Mouse (Mus musculus): ENCODE measurements at regions not wholly inside any gene's neighbourhood (a gene's known extent, or its start where the extent isn't known, plus 50 kb on each side); places are given as distances from the start of the nearest gene placed in this dataset.

DNA sequence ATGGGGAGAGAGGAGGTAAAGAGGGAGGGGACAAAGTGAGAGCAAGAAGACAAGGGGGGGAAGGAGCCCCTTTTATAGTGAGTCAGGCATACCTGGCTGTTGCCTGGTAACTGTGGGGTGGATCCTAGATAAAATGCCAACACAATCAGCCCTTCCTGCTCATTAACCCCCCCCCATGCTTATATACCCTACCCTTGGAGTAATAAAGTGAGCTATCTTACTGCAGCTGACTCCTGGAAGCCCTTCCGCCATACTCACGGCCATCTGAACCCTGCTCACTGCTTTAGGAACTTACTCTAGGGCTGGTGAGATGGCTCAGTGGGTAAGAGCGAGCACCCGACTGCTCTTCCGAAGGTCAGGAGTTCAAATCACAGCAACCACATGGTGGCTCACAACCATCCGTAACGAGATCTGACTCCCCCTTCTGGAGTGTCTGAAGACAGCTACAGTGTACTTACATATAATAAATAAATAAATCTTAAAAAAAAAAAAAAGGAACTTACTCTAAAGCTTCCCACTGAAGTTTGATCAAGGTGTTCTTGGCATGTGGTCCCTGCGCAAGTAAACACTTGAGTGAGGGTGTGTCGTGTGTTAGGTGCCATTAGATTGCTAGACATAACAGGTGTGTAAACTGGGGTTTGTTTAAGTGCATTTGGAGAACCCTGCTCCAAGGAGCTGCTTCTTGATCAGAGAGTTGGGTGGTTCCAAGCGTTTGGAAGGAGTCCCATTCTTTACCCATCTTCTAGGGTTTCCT lies 74.9 kb downstream of the Ets2 start:
- ATAC-seq (replicated peaks; ENCODE audit: low FRiP score), result no peak

DNA sequence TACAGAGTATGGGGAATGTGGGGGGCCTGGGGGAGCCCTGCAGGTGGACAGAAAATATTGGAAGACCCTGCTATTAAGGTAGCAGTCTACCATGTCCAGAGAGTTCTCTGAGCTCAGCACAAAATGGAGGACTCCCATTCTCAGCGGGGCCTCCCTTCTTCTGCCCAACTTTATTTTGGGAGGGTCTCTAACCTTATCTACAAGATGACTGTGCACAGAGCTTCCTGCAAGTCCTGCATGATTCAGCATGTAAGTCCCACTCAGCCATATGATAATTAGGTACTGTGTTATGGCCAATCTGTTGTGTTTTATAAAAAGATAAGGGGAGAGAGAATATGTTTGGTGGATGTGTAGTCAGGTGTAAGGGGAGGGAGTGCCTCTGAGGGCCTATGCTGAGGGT lies 74.1 kb downstream of the Ets2 start:
- H3K36me3 ChIP-seq, result no peaks in the 10 kb centered on the region
- no peak overlapping the region for H3K4me3 ChIP-seq (replicated peaks)
- 0 out of 2 replicates have a peak, but pooled peaks cover 2% of the 10 kb centered on the region for H3K4me1 ChIP-seq
- H3K9me3 ChIP-seq (replicated peaks), result no peaks in the 10 kb centered on the region
- no peaks in the 10 kb centered on the region for H3K27me3 ChIP-seq
- no peak overlapping the region for H3K4me2 ChIP-seq
- no peak for ATAC-seq (replicated peaks; ENCODE audit: low FRiP score)
- no peak overlapping the region for H3K9ac ChIP-seq
- 91% methylated on average over 1 of the region's 1 CpGs for WGBS
- no peak overlapping the region for H3K27ac ChIP-seq

More for the DNA sequence above, 74.9 kb downstream of the Ets2 start:
- H3K27ac ChIP-seq, result no peak overlapping the region
- H3K9ac ChIP-seq, result no peak overlapping the region
- no peak overlapping the region for H3K4me3 ChIP-seq (replicated peaks)
- no peaks in the 10 kb centered on the region for H3K9me3 ChIP-seq (replicated peaks)
- no peaks in the 10 kb centered on the region for H3K36me3 ChIP-seq
- 90% methylated on average over 10 of the region's 10 CpGs for WGBS
- H3K4me2 ChIP-seq, result no peak overlapping the region
- no peaks in the 10 kb centered on the region for H3K27me3 ChIP-seq
- H3K4me1 ChIP-seq, result no peaks in the 10 kb centered on the region

DNA sequence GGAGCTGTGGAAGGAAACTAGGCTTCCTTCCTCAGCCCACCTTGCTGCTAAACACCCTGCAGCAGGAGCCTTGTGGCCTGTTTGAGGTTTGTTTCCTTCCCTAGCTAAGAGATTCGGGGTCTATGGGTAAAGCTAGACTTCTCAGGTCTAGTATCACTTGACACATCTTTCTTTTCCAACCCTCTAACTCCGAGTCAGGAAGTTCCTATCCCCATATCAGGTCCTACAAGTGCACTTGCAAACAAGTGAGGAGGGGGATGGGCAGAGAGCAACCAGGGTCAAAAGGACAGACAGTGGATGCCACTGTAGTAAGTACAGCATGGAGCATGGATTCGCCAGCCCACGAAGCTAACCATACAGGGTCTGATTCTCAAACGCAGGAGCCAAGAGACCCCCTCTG lies 73.5 kb downstream of the Ets2 start:
- WGBS, result 88% methylated on average over 5 of the region's 5 CpGs
- H3K27me3 ChIP-seq, result no peaks in the 10 kb centered on the region
- no peak for ATAC-seq (replicated peaks; ENCODE audit: low FRiP score)

DNA sequence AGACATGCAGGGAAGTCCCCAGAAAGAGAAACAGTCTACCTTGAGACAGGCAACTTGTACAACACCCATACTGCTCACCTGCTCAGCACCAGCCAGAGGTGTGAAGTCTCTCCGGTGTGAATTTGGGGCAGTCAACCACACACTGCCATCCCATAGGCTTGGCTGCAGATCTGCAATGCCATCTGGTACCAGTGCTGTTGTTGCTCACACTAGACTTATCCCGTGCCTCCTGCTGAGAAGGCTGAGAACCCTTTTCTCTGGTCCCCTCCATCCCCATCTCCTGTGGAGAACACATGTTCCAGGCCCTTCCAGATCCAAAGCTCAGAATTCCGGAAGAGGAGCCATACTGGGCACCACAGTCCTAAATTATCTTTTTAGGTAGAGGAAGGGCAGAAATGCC lies 71.3 kb downstream of the Ets2 start:
- Histone ChIP-seq H3K27me3 (no peaks in the 10 kb centered on the region), H3K9me3 (replicated peaks) (no peaks in the 10 kb centered on the region), H3K27ac (no peak overlapping the region), H3K36me3 (no peaks in the 10 kb centered on the region), H3K9ac (no peak overlapping the region), H3K4me3 (replicated peaks) (no peak overlapping the region), H3K4me1 (peaks cover 22% of the 10 kb centered on the region), H3K4me2 (no peak overlapping the region)
- 82% methylated on average over 3 of the region's 3 CpGs for WGBS
- ATAC-seq (replicated peaks; ENCODE audit: low FRiP score), result no peak

More for the DNA sequence above, 73.5 kb downstream of the Ets2 start:
- H3K4me2 ChIP-seq, result no peak overlapping the region
- H3K27ac ChIP-seq, result no peak overlapping the region
- H3K36me3 ChIP-seq, result no peaks in the 10 kb centered on the region
- H3K4me3 ChIP-seq (replicated peaks), result no peak overlapping the region
- H3K9ac ChIP-seq, result no peak overlapping the region
- H3K9me3 ChIP-seq (replicated peaks), result no peaks in the 10 kb centered on the region
- H3K4me1 ChIP-seq, result peaks cover 8% of the 10 kb centered on the region; the same call in 1 of the 2 replicates
